Mouse (Mus musculus) ES-E14 (cell line): Measurements from ENCODE around the gene Cox17. TPM values are rescaled to one million over a fixed set of nuclear protein-coding genes. Genes with fewer than 3 reads are reported as not detected.

Experiments
- DNase-seq: peaks from one replicate; pipeline ENCODE4 v3.0.0-alpha.2; 2013; ENCODE audit warnings: low read depth, low spot score
- H3K27ac ChIP-seq: 2 replicates; pipeline ENCODE4 v1.5.1; 2012; ENCODE audit warnings: low read depth, mild to moderate bottlenecking, low read length, moderate library complexity, mixed read lengths; ENCODE audit not compliant: poor library complexity, insufficient read depth, severe bottlenecking
- H3K36me3 ChIP-seq: 2 replicates; pipeline ENCODE4 v1.6.1; 2012; ENCODE audit warnings: mild to moderate bottlenecking, low read length, moderate library complexity, mixed read lengths; ENCODE audit not compliant: control insufficient read depth, poor library complexity, insufficient read depth, severe bottlenecking
- H3K4me1 ChIP-seq, 2 experiments: fragments of 150-350 bp in 1 of 2; sonication (generic) in 1 of 2; 2 replicates each; pipeline ENCODE4 v1.6.1; 2012; ENCODE audit warnings: low read length in 2 of 2, mild to moderate bottlenecking in 1 of 2, mixed read lengths in 1 of 2; ENCODE audit not compliant: control insufficient read depth in 2 of 2, insufficient read depth in 2 of 2, poor library complexity in 1 of 2
- H3K4me3 ChIP-seq, 2 experiments: fragments of 150-350 bp in 1 of 2; sonication (generic) in 1 of 2; 2 replicates each; pipeline ENCODE4 v1.5.1; 2012; ENCODE audit warnings: low read length in 2 of 2, low read depth in 1 of 2, mild to moderate bottlenecking in 1 of 2, mixed read lengths in 1 of 2; ENCODE audit not compliant: insufficient read depth in 1 of 2, poor library complexity in 1 of 2, severe bottlenecking in 1 of 2
- H3K9ac ChIP-seq: 2 replicates; pipeline ENCODE4 v1.6.1; 2012; ENCODE audit warnings: low read depth, mild to moderate bottlenecking, low read length, mixed read lengths; ENCODE audit not compliant: poor library complexity, insufficient read depth, severe bottlenecking
- H3K9me3 ChIP-seq: fragments of 150-350 bp; sonication (generic); 2 replicates; pipeline ENCODE4 v1.6.1; 2012; ENCODE audit warnings: low read depth, mild to moderate bottlenecking, low read length; ENCODE audit not compliant: control insufficient read depth, insufficient read depth
- CHD2 ChIP-seq: IDR thresholded peaks from 2 replicates; pipeline ENCODE4 v1.6.1; 2014; ENCODE audit warnings: mild to moderate bottlenecking, low read depth, low read length, inconsistent platforms
- HCFC1 ChIP-seq: IDR thresholded peaks from 2 replicates; pipeline ENCODE4 v1.6.1; 2012; ENCODE audit warnings: low read length, inconsistent platforms, borderline replicate concordance; ENCODE audit not compliant: insufficient read depth
- MAFK ChIP-seq: IDR thresholded peaks from 2 replicates; pipeline ENCODE4 v1.6.1; 2014; ENCODE audit warnings: mild to moderate bottlenecking, low read depth, low read length, inconsistent platforms; ENCODE audit not compliant: insufficient read depth
- ZC3H11A ChIP-seq: IDR thresholded peaks from 2 replicates; pipeline ENCODE4 v1.6.1; 2012; ENCODE audit warnings: low read depth, mild to moderate bottlenecking, inconsistent platforms, low read length, borderline replicate concordance
- ZNF384 ChIP-seq: IDR thresholded peaks from 2 replicates; pipeline ENCODE4 v1.6.1; 2012; ENCODE audit warnings: low read depth, low read length, inconsistent platforms
- in situ Hi-C, 2 experiments: fragments of 600-800 bp; cut with MboI; formaldehyde crosslinking; loops; one replicate each; pipeline ENCODE4 v1.15.1; 2025; ENCODE audit warnings: low sequenced_read_pairs in 2 of 2, inconsistent platforms in 1 of 2; ENCODE audit not compliant: unreplicated experiment in 2 of 2
- total RNA-seq: library from RNA; depleted of rRNA; stranded (reverse); fragments of 300-350 nt; gene quantifications from 2 replicates; pipeline ENCODE4 v1.2.3, GENCODE M21; 2012; rRNA removed

Gene Cox17
- total RNA-seq, 1 experiment = 249 TPM

DNA sequence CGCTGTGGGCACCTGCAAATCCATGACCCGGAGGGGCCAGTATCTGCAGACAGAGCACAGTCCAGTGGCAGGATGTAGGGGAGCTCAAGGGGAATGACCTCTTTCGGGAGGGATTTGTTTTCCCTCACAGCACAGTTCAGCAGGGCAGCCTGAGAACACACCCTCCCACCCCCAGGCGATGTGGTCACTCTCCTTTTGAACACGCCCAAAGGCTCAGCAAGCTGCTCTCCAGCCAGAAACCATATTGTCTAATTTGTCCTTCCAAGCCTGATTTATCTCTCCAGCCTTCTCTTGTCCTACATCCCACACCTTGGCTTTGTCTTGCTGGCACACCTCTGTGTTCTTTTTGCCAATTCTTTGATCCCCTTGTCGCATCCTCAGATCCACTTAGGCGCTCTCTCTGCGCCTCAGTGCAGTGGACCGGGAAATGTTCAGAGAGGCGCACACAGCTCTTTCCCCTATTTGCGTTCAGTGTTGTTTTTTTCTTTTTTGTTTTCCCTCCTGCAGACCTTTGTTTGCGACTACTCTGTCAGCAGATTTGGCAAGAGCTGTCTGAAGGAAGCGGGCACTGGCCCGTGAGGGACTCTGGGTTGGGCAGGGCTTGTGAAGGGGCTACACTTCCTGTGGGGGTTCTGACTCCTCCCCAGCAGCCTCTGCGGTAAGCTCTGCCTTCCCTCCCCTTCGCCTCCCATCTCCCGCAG lies 52.9 kb downstream of the Cox17 start:
- in situ Hi-C loops = no loop called here
- Histone ChIP-seq H3K9me3 (no peaks in the 10 kb centered on the region), H3K27ac (no peak overlapping the region; the same call in 1 of the 2 replicates), H3K4me3 (peak overlapping the region; percentile 1 to 57; a peak in 3 of 4 replicates), H3K4me1 (peaks cover 0 to 18% of the 10 kb centered on the region in 2 experiments; a peak in 2 of 4 replicates), H3K36me3 (no peaks in the 10 kb centered on the region), H3K9ac (peak overlapping the region; percentile 45; the same call in 1 of the 2 replicates)
- TF ChIP-seq CHD2 (no peak), ZC3H11A (no peak), MAFK (no peak), ZNF384 (no peak), HCFC1 (no peak)
- DNase-seq = no peak

DNA sequence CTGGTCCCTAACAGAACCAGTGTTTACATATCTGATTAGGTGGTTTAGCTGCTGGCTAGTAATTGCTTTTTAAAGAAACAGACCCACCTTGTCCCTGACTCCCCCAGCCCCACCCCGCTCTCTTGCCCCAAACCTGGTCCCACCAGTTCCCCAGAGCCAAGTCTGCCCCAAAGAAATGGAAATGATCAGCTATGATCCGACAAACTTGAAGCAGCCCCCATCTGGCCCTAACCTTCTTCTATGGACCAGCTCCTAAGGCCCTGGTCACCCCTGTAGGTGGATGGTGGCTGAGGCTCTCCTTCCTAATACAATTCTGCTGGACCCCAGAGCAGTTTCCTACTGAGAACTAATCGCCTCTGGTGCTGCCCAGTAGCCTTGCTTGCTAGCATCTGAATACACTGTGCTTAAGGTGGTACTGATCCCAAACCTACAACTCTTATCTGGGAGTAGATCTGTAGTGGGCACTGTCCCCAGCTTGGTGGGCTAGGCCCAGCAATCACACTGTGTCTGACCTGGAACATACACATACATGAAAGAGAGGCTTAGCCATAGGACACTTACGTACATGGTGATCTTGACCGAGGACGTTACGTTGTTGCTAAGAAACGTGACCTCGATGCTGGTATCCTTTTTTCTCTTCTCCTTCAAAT lies 53.6 kb downstream of the Cox17 start:
- no peak for DNase-seq
- in situ Hi-C loops = no loop called here
- H3K36me3 ChIP-seq = no peaks in the 10 kb centered on the region; the same call in 1 of the 2 replicates
- H3K27ac ChIP-seq = no peak overlapping the region
- no peak for TF ChIP-seq CHD2
- no peak for TF ChIP-seq ZC3H11A
- no peak for TF ChIP-seq MAFK
- no peak for TF ChIP-seq HCFC1
- H3K4me3 ChIP-seq = no peak overlapping the region
- H3K9ac ChIP-seq = no peak overlapping the region
- peaks cover 0 to 20% of the 10 kb centered on the region in 2 experiments; a peak in 2 of 4 replicates for H3K4me1 ChIP-seq
- no peaks in the 10 kb centered on the region for H3K9me3 ChIP-seq

GRCm38 (mm10) chr16:38401468-38401867 lies 54.7 kb downstream of the Cox17 start:
- no peaks in the 10 kb centered on the region; the same call in 1 of the 2 replicates for H3K36me3 ChIP-seq
- no peak for DNase-seq
- no peak overlapping the region for H3K9ac ChIP-seq
- TF ChIP-seq ZC3H11A = no peak
- TF ChIP-seq CHD2 = no peak
- TF ChIP-seq MAFK = no peak
- TF ChIP-seq ZNF384 = no peak
- no peak for TF ChIP-seq HCFC1
- H3K4me1 ChIP-seq = peaks cover 0 to 25% of the 10 kb centered on the region in 2 experiments; a peak in 2 of 4 replicates
- no peak overlapping the region for H3K27ac ChIP-seq
- no peaks in the 10 kb centered on the region for H3K9me3 ChIP-seq
- in situ Hi-C loops = no loop called here
- no peak overlapping the region for H3K4me3 ChIP-seq

Other genes starting within 250 kb of the Cox17 start
- gene Nr1i2, start 52.2 kb upstream of the Cox17 start, total RNA-seq = 0.16 and 0.18 TPM in 2 replicates
- 1.1 and 1.8 TPM in 2 replicates for gene Maats1, start 4.8 kb upstream of the Cox17 start, total RNA-seq
- gene Gm21987, start within 50 bp of the Cox17 start, total RNA-seq = not detected in 2 replicates
- 0.49 and 0.58 TPM in 2 replicates for gene Popdc2, start 15.2 kb downstream of the Cox17 start, total RNA-seq
- gene Pla1a, start 86.2 kb downstream of the Cox17 start, total RNA-seq = 4.9 and 6.0 TPM in 2 replicates
- 70.2 and 121 TPM in 2 replicates for gene Adprh, start 105.7 kb downstream of the Cox17 start, total RNA-seq
- gene Cd80, start 108.6 kb downstream of the Cox17 start, total RNA-seq = 11.1 and 15.2 TPM in 2 replicates
- 26.9 and 36.9 TPM in 2 replicates for gene Timmdc1, start 175.7 kb downstream of the Cox17 start, total RNA-seq
- gene Poglut1, start 203.3 kb downstream of the Cox17 start, total RNA-seq = 76.6 and 89.7 TPM in 2 replicates
- 124 and 141 TPM in 2 replicates for gene Tmem39a, start 211.7 kb downstream of the Cox17 start, total RNA-seq